Mouse (Mus musculus): ENCODE measurements at regions not wholly inside any gene's neighbourhood (a gene's known extent, or its start where the extent isn't known, plus 50 kb on each side); places are given as distances from the start of the nearest gene placed in this dataset.

DNA sequence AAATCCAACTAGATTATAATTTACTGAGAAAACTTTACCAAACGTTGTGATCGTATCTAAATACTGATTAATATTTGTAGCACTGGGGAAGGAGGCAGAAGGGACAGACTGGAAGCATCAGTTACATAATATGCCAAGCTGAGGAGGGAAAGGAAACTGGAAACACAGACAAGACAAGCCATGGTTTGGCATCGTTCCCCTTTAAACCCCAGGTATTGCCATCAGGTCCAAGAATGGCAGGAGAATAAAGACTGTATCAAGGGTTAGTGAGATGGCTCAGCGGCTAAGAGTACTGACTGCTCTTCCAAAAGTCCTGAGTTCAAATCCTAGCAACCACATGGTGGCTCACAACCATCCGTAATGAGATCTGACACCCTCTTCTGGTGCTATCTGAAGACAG lies 92.1 kb downstream of the Gm21962 start:
- TF ChIP-seq CTCF (IDR thresholded peaks at IDR 0.05; ENCODE audit: insufficient read depth, low read depth, low read length): no peak
- no peak for TF ChIP-seq POLR2A (IDR thresholded peaks at IDR 0.05; ENCODE audit: insufficient read depth, low read depth, low read length)
